Mouse (Mus musculus) hindbrain, postnatal 0 days (tissue): ENCODE data around the gene Pigr. TPM values are rescaled to one million over a fixed set of nuclear protein-coding genes. Genes with fewer than 3 reads are reported as not detected.

Experiments used
- ATAC-seq: fragments of 200-750 bp; cut with Nextera tagmentation; 2 replicates; pipeline ENCODE4 v1.8.0; 2017; ENCODE audit warnings: mild to moderate bottlenecking, moderate TSS enrichment, moderate library complexity
- DNase-seq: peaks from one replicate; pipeline ENCODE4 v3.0.0-alpha.2; 2015; ENCODE audit warnings: low spot score
- H3K27ac ChIP-seq: fragments of 300-500 bp; sonication (generic); 2 replicates; pipeline ENCODE4 v1.5.1; 2014; ENCODE audit warnings: mild to moderate bottlenecking
- H3K27me3 ChIP-seq: fragments of 300-500 bp; sonication (generic); 2 replicates; pipeline ENCODE4 v1.6.1; 2014; ENCODE audit warnings: low read length, mixed read lengths; ENCODE audit not compliant: insufficient read depth
- H3K36me3 ChIP-seq: fragments of 300-500 bp; sonication (generic); 2 replicates; pipeline ENCODE4 v1.6.1; 2014; ENCODE audit warnings: low read length, mixed read lengths; ENCODE audit not compliant: insufficient read depth
- H3K4me1 ChIP-seq: fragments of 300-500 bp; sonication (generic); 2 replicates; pipeline ENCODE4 v1.6.1; 2014; ENCODE audit warnings: antibody characterized with exemption, low read length, mixed read lengths; ENCODE audit not compliant: insufficient read depth
- H3K4me2 ChIP-seq: fragments of 300-500 bp; sonication (generic); 2 replicates; pipeline ENCODE4 v1.6.1; 2014; ENCODE audit warnings: low read depth, mild to moderate bottlenecking, low read length, moderate library complexity, mixed read lengths
- H3K4me3 ChIP-seq: fragments of 300-500 bp; sonication (generic); 2 replicates; pipeline ENCODE4 v1.5.1; 2014; ENCODE audit warnings: low read length
- H3K9ac ChIP-seq: fragments of 300-500 bp; sonication (generic); replicated peaks from 2 replicates; pipeline ENCODE4 v1.6.1; 2014; ENCODE audit warnings: mild to moderate bottlenecking, low read length, moderate library complexity, mixed read lengths
- H3K9me3 ChIP-seq: fragments of 300-500 bp; sonication (generic); 2 replicates; pipeline ENCODE4 v1.6.1; 2016; ENCODE audit warnings: low read length, mixed read lengths
- CTCF ChIP-seq: IDR thresholded peaks from 2 replicates; pipeline ENCODE4 v1.5.1; 2016; ENCODE audit warnings: antibody characterized with exemption, control low read depth, low read depth
- WGBS: fragments of 180-500 bp; shearing (Covaris S2); extraction: QIAGEN DNeasy Blood & Tissue Kit; methylation state at CpG from one replicate; pipeline ENCODE4 v1.1.7; 2014; 5-methylcytosine and 5-hydroxymethylcytosine counted together
- polyA plus RNA-seq: library from polyadenylated mRNA; unstranded; fragments of >200 nt; fragmentation: Nextera tagmentation; extraction: Ambion mirVana; gene quantifications from 2 replicates; pipeline ENCODE4 v1.2.1, GENCODE M21; 2015
- total RNA-seq: library from RNA; depleted of rRNA; stranded (reverse); fragments of >200 nt; gene quantifications from 2 replicates; pipeline ENCODE4 v1.2.3, GENCODE M21; 2014

Gene Pigr
- total and polyA plus RNA-seq, 2 experiments from 2014 or later = not detected

- Histone ChIP-seq H3K36me3 (no peaks in the 10 kb centered on the region), H3K4me2 (no peak overlapping the region), H3K4me1 (no peaks in the 10 kb centered on the region), H3K9me3 (no peaks in the 10 kb centered on the region), H3K4me3 (no peak overlapping the region), H3K9ac (no peak overlapping the region), H3K27ac (no peak overlapping the region), H3K27me3 (no peaks in the 10 kb centered on the region)
- ATAC-seq (no peak), DNase-seq (no peak)
- TF ChIP-seq CTCF = no peak
- WGBS = 86% methylated on average over 2 of the region's 2 CpGs
Measured at GRCm38 (mm10) chr1:130855723-130856122, 29.2 kb downstream of the Pigr start.

DNA sequence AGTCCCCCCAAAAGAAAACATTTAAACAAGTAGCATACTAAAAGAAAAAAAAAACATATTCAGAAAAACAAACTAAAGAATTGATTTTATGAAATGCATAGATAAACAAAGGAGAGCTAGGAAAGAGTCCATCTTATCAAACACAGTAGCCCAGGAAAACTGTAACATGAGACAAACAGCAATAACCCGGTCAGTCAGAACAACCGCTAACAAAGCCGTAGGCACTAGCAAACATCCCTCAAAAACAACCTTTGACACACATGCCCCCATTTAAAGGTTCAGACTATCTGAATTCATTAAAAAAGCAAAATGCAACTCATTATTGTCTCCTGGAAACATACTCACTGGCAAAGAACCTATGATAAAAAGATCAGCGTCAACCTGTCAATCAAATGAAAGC is 31.0 kb downstream of the Pigr start:
- DNase-seq = no peak
- Histone ChIP-seq H3K27ac (no peak overlapping the region), H3K4me1 (no peaks in the 10 kb centered on the region), H3K9me3 (no peaks in the 10 kb centered on the region), H3K36me3 (no peaks in the 10 kb centered on the region), H3K27me3 (no peaks in the 10 kb centered on the region), H3K4me2 (no peak overlapping the region), H3K9ac (no peak overlapping the region), H3K4me3 (no peak overlapping the region)
- TF ChIP-seq CTCF = no peak
- ATAC-seq = no peak
- WGBS = 89% methylated on average over 4 of the region's 4 CpGs

- H3K27ac ChIP-seq = no peak overlapping the region
- TF ChIP-seq CTCF = no peak
- no peaks in the 10 kb centered on the region for H3K9me3 ChIP-seq
- no peak for ATAC-seq
- H3K36me3 ChIP-seq = no peaks in the 10 kb centered on the region
- H3K4me2 ChIP-seq = no peak overlapping the region
- H3K27me3 ChIP-seq = no peaks in the 10 kb centered on the region
- H3K4me3 ChIP-seq = no peak overlapping the region
- no peak for DNase-seq
- no peak overlapping the region for H3K9ac ChIP-seq
- H3K4me1 ChIP-seq = no peaks in the 10 kb centered on the region
- WGBS = 73% methylated on average over 4 of the region's 4 CpGs
Measured at GRCm38 (mm10) chr1:130864238-130864637, 37.8 kb downstream of the Pigr start.

- Histone ChIP-seq H3K4me3 (no peak overlapping the region), H3K4me1 (no peaks in the 10 kb centered on the region), H3K36me3 (no peaks in the 10 kb centered on the region), H3K27ac (no peak overlapping the region), H3K4me2 (no peak overlapping the region), H3K27me3 (no peaks in the 10 kb centered on the region), H3K9me3 (no peaks in the 10 kb centered on the region), H3K9ac (no peak overlapping the region)
- 88% methylated on average over 5 of the region's 5 CpGs for WGBS
- DNase-seq (no peak), ATAC-seq (no peak)
- no peak for TF ChIP-seq CTCF
Measured at GRCm38 (mm10) chr1:130864741-130865140, 38.3 kb downstream of the Pigr start.

GRCm38 (mm10) chr1:130865541-130866221 is 39.2 kb downstream of the Pigr start, which contains the start of gene Fcmr:
TSS of gene Fcmr (plus strand) at chr1:130865669.
- no peak within 1 kb of the TSS for H3K4me3 ChIP-seq
- ATAC-seq = no peak
- H3K36me3 ChIP-seq = no peaks in the 10 kb centered on the region

GRCm38 (mm10) chr1:130872912-130873311 is 46.4 kb downstream of the Pigr start:
- ATAC-seq (no peak), DNase-seq (no peak)
- Histone ChIP-seq H3K27ac (no peak overlapping the region), H3K36me3 (no peaks in the 10 kb centered on the region), H3K27me3 (no peaks in the 10 kb centered on the region), H3K4me1 (no peaks in the 10 kb centered on the region), H3K4me2 (no peak overlapping the region), H3K4me3 (no peak overlapping the region), H3K9ac (no peak overlapping the region), H3K9me3 (no peaks in the 10 kb centered on the region)
- 87% methylated on average over 2 of the region's 2 CpGs for WGBS
- no peak for TF ChIP-seq CTCF

More at GRCm38 (mm10) chr1:130865541-130866221, 39.2 kb downstream of the Pigr start, which contains the start of gene Fcmr:
- H3K27ac ChIP-seq = no peak within 1 kb of the TSS
- H3K4me2 ChIP-seq = no peak within 1 kb of the TSS
- no peak for TF ChIP-seq CTCF
- no peaks in the 10 kb centered on the region for H3K27me3 ChIP-seq
- no peaks in the 10 kb centered on the region for H3K9me3 ChIP-seq
- no peaks in the 10 kb centered on the region for H3K4me1 ChIP-seq
- H3K9ac ChIP-seq = no peak within 1 kb of the TSS
- DNase-seq = no peak
- WGBS = 77% methylated on average over 7 of the region's 7 CpGs

GRCm38 (mm10) chr1:130875139-130875538 is 48.7 kb downstream of the Pigr start:
- ATAC-seq = peak; percentile 73
- H3K4me3 ChIP-seq = no peak overlapping the region
- no peaks in the 10 kb centered on the region for H3K9me3 ChIP-seq
- H3K4me2 ChIP-seq = no peak overlapping the region
- peak; percentile 91 for TF ChIP-seq CTCF
- H3K27ac ChIP-seq = no peak overlapping the region
- H3K27me3 ChIP-seq = no peaks in the 10 kb centered on the region
- WGBS = 43% methylated on average over 3 of the region's 3 CpGs
- no peak overlapping the region for H3K9ac ChIP-seq
- H3K4me1 ChIP-seq = no peaks in the 10 kb centered on the region
- H3K36me3 ChIP-seq = no peaks in the 10 kb centered on the region
- DNase-seq = peak; percentile 84
